Mouse (Mus musculus) liver, embryonic 16.5 days (tissue): ENCODE data around the gene Mgat1. TPM values are rescaled to one million over a fixed set of nuclear protein-coding genes. Genes with fewer than 3 reads are reported as not detected.

Experiments used
- ATAC-seq: fragments of 200-750 bp; cut with Nextera tagmentation; 2 replicates; pipeline ENCODE4 v1.8.0; 2017; ENCODE audit warnings: low read depth, mild to moderate bottlenecking, moderate number of reproducible peaks, moderate library complexity
- H3K27ac ChIP-seq: fragments of 300-500 bp; sonication (generic); 2 replicates; pipeline ENCODE4 v1.5.1; 2014; ENCODE audit warnings: mild to moderate bottlenecking, low read length
- H3K27me3 ChIP-seq: fragments of 300-500 bp; sonication (generic); 2 replicates; pipeline ENCODE4 v1.6.1; 2014; ENCODE audit warnings: low read depth, low read length, mixed read lengths; ENCODE audit not compliant: control insufficient read depth, insufficient read depth
- H3K36me3 ChIP-seq: fragments of 300-500 bp; sonication (generic); 2 replicates; pipeline ENCODE4 v1.6.1; 2014; ENCODE audit warnings: mild to moderate bottlenecking; ENCODE audit not compliant: control insufficient read depth, insufficient read depth
- H3K4me1 ChIP-seq: fragments of 300-500 bp; sonication (generic); 2 replicates; pipeline ENCODE4 v1.6.1; 2014; ENCODE audit warnings: low read depth, low read length, mixed read lengths; ENCODE audit not compliant: control insufficient read depth
- H3K4me2 ChIP-seq: fragments of 300-500 bp; sonication (generic); 2 replicates; pipeline ENCODE4 v1.6.1; 2014; ENCODE audit warnings: low read depth, low read length, mixed read lengths
- H3K4me3 ChIP-seq: fragments of 300-500 bp; sonication (generic); 2 replicates; pipeline ENCODE4 v1.5.1; 2014; ENCODE audit warnings: low read depth, mild to moderate bottlenecking, low read length
- H3K9ac ChIP-seq: fragments of 300-500 bp; sonication (generic); 2 replicates; pipeline ENCODE4 v1.6.1; 2014; ENCODE audit warnings: low read depth, low read length
- H3K9me3 ChIP-seq: fragments of 300-500 bp; sonication (generic); replicated peaks from 2 replicates; pipeline ENCODE4 v1.6.1; 2016; ENCODE audit warnings: low read length; ENCODE audit not compliant: control insufficient read depth
- WGBS: fragments of 180-500 bp; shearing (Covaris S2); extraction: QIAGEN DNeasy Blood & Tissue Kit; methylation state at CpG from one replicate; pipeline ENCODE4 v1.1.7; 2014; ENCODE audit not compliant: insufficient replicate concordance; 5-methylcytosine and 5-hydroxymethylcytosine counted together
- polyA plus RNA-seq: library from polyadenylated mRNA; unstranded; fragments of >200 nt; fragmentation: Nextera tagmentation; extraction: Ambion mirVana; gene quantifications from 2 replicates; pipeline ENCODE4 v1.2.1, GENCODE M21; 2015

The Mgat1 gene
- polyA plus RNA-seq, 1 experiment from 2014 or later = 41.5 TPM

DNA sequence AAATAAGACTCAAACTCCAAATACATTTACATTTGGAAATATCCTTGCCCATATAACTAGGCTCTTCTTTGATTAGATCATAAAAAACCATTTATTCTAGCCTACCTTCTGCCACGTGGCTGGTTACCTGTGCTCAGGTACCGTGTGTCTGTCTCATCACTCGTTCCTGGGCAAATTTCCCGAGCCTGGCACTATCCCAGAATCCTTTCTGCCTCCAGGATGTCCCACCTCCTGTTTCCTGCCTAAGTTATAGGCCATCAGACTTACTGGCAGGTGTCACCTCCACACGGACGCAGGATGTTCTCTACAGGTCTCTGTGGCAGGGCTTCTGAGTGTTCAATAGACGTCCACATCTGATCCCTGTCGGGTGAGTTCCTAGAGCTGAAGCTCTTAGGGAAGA is 21.1 kb downstream of the Mgat1 start:
- Histone ChIP-seq H3K36me3 (peaks cover 19% of the 10 kb centered on the region), H3K27ac (no peak overlapping the region), H3K27me3 (no peaks in the 10 kb centered on the region), H3K4me2 (no peak overlapping the region), H3K4me3 (no peak overlapping the region), H3K9me3 (no peaks in the 10 kb centered on the region), H3K9ac (no peak overlapping the region), H3K4me1 (peaks cover 16% of the 10 kb centered on the region)
- 76% methylated on average over 8 of the region's 8 CpGs for WGBS
- no peak for ATAC-seq

DNA sequence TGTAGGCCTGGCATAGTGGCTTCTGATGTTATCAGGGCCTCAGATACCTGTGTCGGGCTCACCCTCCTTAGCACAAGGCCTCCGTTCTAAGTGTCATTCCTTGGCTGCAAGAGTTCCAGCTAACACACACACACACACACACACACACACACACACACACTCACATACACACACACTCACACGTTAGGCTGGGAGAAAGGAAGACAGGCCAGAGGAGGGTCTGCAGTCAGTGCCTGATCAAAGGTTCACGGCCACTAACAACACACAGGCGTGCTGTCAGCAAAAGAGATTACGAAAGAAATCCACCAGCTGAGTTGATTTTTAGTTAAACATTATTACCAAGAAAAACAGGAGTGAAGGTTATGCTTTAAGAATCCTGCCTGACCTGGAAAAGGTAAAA is 22.7 kb downstream of the Mgat1 start:
- H3K36me3 ChIP-seq = peaks cover 5% of the 10 kb centered on the region
- H3K4me1 ChIP-seq = peaks cover 8% of the 10 kb centered on the region
- peak overlapping the region; percentile 67 for H3K27ac ChIP-seq
- no peak overlapping the region for H3K9ac ChIP-seq
- no peaks in the 10 kb centered on the region for H3K9me3 ChIP-seq
- H3K4me2 ChIP-seq = no peak overlapping the region
- no peak overlapping the region for H3K4me3 ChIP-seq
- peak; percentile 80 for ATAC-seq
- 62% methylated on average over 6 of the region's 6 CpGs for WGBS
- no peaks in the 10 kb centered on the region for H3K27me3 ChIP-seq

DNA sequence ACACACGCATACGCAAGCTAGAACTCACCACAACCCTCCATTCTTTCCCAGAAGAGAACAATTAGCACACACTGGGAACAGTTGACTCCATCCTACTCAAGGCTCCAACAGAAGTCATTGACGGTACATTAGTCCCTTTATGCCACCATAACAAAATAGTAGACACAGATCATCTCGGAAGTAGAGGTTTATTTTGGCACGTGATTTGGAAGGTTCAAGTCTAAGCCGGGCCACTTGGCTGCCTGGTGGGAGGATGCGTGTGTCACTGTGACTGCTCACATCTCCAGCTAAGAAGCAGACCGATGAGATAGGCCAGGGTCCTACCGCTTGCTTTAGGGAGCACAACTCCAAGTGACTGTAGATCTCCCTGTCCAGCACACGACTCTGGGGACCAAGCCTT is 23.3 kb downstream of the Mgat1 start:
- no peaks in the 10 kb centered on the region for H3K9me3 ChIP-seq
- H3K4me2 ChIP-seq = no peak overlapping the region
- H3K27ac ChIP-seq = peak overlapping the region; percentile 67
- WGBS = 83% methylated on average over 10 of the region's 10 CpGs
- H3K4me1 ChIP-seq = peaks cover 8% of the 10 kb centered on the region
- no peak overlapping the region for H3K9ac ChIP-seq
- no peaks in the 10 kb centered on the region for H3K27me3 ChIP-seq
- no peaks in the 10 kb centered on the region for H3K36me3 ChIP-seq
- no peak for ATAC-seq
- no peak overlapping the region for H3K4me3 ChIP-seq

DNA sequence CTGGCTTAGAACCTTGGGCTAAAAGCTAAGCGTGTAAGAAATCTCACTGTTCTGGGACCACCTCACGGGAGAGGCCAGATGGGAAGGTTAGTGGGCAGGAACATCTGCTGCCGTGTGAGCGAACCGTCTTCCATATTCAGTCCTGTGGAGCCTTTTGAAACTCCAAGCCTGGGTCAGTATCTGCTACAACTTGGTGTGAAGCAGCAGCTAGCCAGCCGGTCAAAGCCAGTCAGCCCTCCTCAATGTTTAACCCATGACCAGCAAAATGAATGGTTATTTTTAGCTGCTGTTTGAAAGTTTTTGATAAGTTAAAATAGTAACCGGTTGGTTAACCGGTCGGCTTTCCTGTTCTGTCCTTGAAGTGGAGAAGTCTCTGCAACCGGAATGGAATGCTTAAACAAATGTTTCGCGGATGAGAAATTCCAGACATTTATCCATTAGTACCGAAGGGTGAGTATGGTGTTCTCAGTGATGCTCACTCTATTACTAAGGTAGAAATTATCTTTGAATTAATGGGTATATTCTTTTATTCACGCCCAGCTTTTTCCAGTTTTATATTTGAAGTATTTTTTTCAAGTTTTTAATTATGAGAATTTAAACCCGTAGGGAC is 24.1 kb downstream of the Mgat1 start:
- no peaks in the 10 kb centered on the region for H3K36me3 ChIP-seq
- H3K9ac ChIP-seq = no peak overlapping the region
- no peak overlapping the region for H3K4me2 ChIP-seq
- no peaks in the 10 kb centered on the region for H3K27me3 ChIP-seq
- peak overlapping the region; percentile 29; the same call in 1 of the 2 replicates for H3K27ac ChIP-seq
- 69% methylated on average over 15 of the region's 15 CpGs for WGBS
- peaks cover 8% of the 10 kb centered on the region for H3K4me1 ChIP-seq
- ATAC-seq = no peak
- H3K4me3 ChIP-seq = no peak overlapping the region
- H3K9me3 ChIP-seq = no peaks in the 10 kb centered on the region

DNA sequence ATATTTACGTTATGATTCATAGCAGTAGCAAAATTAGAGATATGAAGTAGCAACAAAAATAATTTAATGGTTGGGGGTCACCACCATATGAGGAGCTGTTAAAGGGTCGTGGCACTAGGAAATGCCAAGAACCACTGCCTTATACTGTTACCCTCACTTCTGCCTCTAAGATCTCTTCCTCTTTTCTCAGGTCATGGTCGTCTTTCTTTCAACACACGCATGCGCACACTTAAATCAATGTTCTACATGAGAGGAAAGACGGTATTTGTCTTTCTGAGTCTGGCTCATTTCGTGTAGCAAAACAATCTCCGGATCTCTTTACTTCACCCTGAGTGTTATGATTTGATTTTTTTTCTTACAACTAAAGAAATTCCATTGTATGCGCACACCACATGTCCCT is 25.8 kb downstream of the Mgat1 start:
- Histone ChIP-seq H3K4me3 (no peak overlapping the region), H3K9ac (no peak overlapping the region), H3K36me3 (no peaks in the 10 kb centered on the region), H3K27me3 (no peaks in the 10 kb centered on the region), H3K4me1 (peaks cover 8% of the 10 kb centered on the region), H3K9me3 (no peaks in the 10 kb centered on the region), H3K4me2 (no peak overlapping the region), H3K27ac (no peak overlapping the region)
- ATAC-seq = no peak
- 70% methylated on average over 9 of the region's 9 CpGs for WGBS

DNA sequence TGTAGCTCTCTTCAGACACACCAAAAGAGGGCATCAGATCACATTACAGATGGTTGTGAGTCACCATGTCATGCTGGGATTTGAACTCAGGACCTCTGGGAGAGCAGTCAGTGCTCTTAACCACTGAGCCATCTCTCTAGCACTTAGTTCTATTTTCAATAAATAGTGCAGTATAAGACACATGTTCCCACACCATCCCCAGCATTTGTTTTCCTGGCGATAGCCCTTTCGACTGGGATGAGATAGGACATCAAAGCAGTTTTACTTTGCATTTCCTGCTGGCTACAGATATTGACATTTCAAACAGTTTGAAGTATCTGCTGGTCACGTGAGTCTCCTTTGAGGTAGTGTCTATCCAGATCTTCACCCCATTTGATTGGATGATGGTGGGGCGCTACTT is 26.4 kb downstream of the Mgat1 start:
- 68% methylated on average over 4 of the region's 4 CpGs for WGBS
- Histone ChIP-seq H3K4me1 (peaks cover 8% of the 10 kb centered on the region), H3K4me2 (no peak overlapping the region), H3K36me3 (no peaks in the 10 kb centered on the region), H3K4me3 (no peak overlapping the region), H3K9me3 (no peaks in the 10 kb centered on the region), H3K9ac (no peak overlapping the region), H3K27me3 (no peaks in the 10 kb centered on the region), H3K27ac (no peak overlapping the region)
- ATAC-seq = no peak

DNA sequence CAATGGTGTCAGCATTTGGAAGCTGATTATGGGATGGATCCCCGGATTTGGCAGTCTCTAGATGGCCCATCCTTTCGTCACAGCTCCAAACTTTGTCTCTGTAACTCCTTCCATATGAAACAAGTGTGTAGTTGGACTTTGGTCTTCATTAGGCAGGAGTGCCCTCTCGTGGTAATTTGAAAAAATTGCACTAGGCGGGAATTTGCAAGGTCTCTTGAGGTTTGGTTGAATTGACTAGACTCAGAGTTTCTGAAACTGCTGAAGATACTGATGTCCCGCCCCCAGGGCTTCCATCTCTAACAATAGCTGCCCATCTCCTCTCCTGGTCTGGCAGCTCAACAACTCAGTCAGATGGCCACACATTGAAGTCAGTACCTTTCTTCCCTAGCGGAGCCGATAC is 27.3 kb downstream of the Mgat1 start:
- no peak overlapping the region for H3K9ac ChIP-seq
- peaks cover 6% of the 10 kb centered on the region for H3K4me1 ChIP-seq
- H3K36me3 ChIP-seq = no peaks in the 10 kb centered on the region
- 30% methylated on average over 7 of the region's 7 CpGs for WGBS
- no peak for ATAC-seq
- no peak overlapping the region for H3K4me3 ChIP-seq
- H3K27me3 ChIP-seq = no peaks in the 10 kb centered on the region
- H3K27ac ChIP-seq = no peak overlapping the region
- H3K9me3 ChIP-seq = no peaks in the 10 kb centered on the region
- no peak overlapping the region for H3K4me2 ChIP-seq

- no peaks in the 10 kb centered on the region for H3K27me3 ChIP-seq
- 56% methylated on average over 11 of the region's 11 CpGs for WGBS
- no peak overlapping the region for H3K4me3 ChIP-seq
- no peak overlapping the region for H3K4me2 ChIP-seq
- ATAC-seq = no peak
- no peaks in the 10 kb centered on the region for H3K4me1 ChIP-seq
- H3K27ac ChIP-seq = no peak overlapping the region
- H3K36me3 ChIP-seq = no peaks in the 10 kb centered on the region
- no peak overlapping the region for H3K9ac ChIP-seq
- no peaks in the 10 kb centered on the region for H3K9me3 ChIP-seq
Measured at GRCm38 (mm10) chr11:49273834-49274519, 30.0 kb downstream of the Mgat1 start.

DNA sequence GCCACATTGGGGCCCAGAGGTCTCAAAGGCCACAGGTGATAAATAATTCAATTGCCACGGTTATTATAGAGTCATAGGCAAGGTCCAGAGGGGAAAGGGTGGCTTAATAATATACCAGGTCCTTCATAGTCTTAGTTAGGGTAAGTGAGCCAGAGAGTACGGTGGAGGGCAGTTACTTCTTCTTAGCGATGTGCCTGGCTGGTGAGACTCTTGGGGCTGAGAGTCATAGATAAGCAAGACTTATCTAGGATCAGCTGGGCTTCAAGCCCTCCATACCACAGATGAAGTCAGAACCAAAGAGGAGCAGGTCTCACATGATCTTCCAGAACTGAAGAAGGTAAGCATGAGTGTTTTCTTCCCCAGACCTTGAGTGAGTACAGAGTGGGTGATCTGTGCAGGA is 34.2 kb downstream of the Mgat1 start, which contains the start of gene Olfr1393:
Olfr1393 (plus strand) TSS at position 83 of the 400 bp plus-strand sequence.
- H3K36me3 ChIP-seq = no peaks in the 10 kb centered on the region
- no peaks in the 10 kb centered on the region for H3K9me3 ChIP-seq
- no peaks in the 10 kb centered on the region for H3K4me1 ChIP-seq
- no peak within 1 kb of the TSS for H3K27ac ChIP-seq
- H3K27me3 ChIP-seq = no peaks in the 10 kb centered on the region
- H3K4me2 ChIP-seq = no peak within 1 kb of the TSS
- 35% methylated on average over 3 of the region's 3 CpGs for WGBS
- H3K9ac ChIP-seq = no peak within 1 kb of the TSS
- ATAC-seq = no peak
- no peak within 1 kb of the TSS for H3K4me3 ChIP-seq
